Mouse (Mus musculus) kidney, embryonic 14.5 days (tissue): ENCODE data around the gene Hscb. TPM values are rescaled to one million over a fixed set of nuclear protein-coding genes. Genes with fewer than 3 reads are reported as not detected.
A peak's percentile ranks its signal among the peaks of the same experiment; 100 is the strongest.
"Not testable (repeated sequence)": the region's sequence is repeated elsewhere in the genome, so short reads cannot be mapped to it uniquely, and the experiment has no call there.

Experiments
- ATAC-seq: fragments of 200-750 bp; cut with Nextera tagmentation; 2 replicates; pipeline ENCODE4 v1.8.0; 2017; ENCODE audit warnings: moderate number of reproducible peaks, mild to moderate bottlenecking, moderate TSS enrichment, moderate library complexity; ENCODE audit not compliant: low FRiP score, low TSS enrichment
- H3K27ac ChIP-seq: fragments of 300-500 bp; sonication (generic); 2 replicates; pipeline ENCODE4 v1.5.1; 2014; ENCODE audit warnings: low read depth, mild to moderate bottlenecking, low read length, moderate library complexity, mixed read lengths
- H3K27me3 ChIP-seq: fragments of 300-500 bp; sonication (generic); 2 replicates; pipeline ENCODE4 v1.6.1; 2014; ENCODE audit warnings: mild to moderate bottlenecking, low read length; ENCODE audit not compliant: control insufficient read depth, insufficient read depth
- H3K36me3 ChIP-seq: fragments of 300-500 bp; sonication (generic); 2 replicates; pipeline ENCODE4 v1.6.1; 2014; ENCODE audit warnings: low read length, mixed read lengths; ENCODE audit not compliant: control insufficient read depth, insufficient read depth
- H3K4me1 ChIP-seq: fragments of 300-500 bp; sonication (generic); 2 replicates; pipeline ENCODE4 v1.6.1; 2014; ENCODE audit warnings: low read length, mixed read lengths; ENCODE audit not compliant: control insufficient read depth, insufficient read depth
- H3K4me2 ChIP-seq: fragments of 300-500 bp; sonication (generic); replicated peaks from 2 replicates; pipeline ENCODE4 v1.6.1; 2014; ENCODE audit warnings: low read depth, mild to moderate bottlenecking, low read length
- H3K4me3 ChIP-seq: fragments of 300-500 bp; sonication (generic); 2 replicates; pipeline ENCODE4 v1.5.1; 2014; ENCODE audit warnings: mild to moderate bottlenecking, low read length
- H3K9ac ChIP-seq: fragments of 300-500 bp; sonication (generic); 2 replicates; pipeline ENCODE4 v1.6.1; 2014; ENCODE audit warnings: low read depth, mild to moderate bottlenecking, low read length, moderate library complexity
- H3K9me3 ChIP-seq: fragments of 300-500 bp; sonication (generic); 2 replicates; pipeline ENCODE4 v1.6.1; 2016; ENCODE audit warnings: low read length; ENCODE audit not compliant: control insufficient read depth
- WGBS: fragments of 180-500 bp; shearing (Covaris S2); extraction: QIAGEN DNeasy Blood & Tissue Kit; methylation state at CpG from one replicate; pipeline ENCODE4 v1.1.7; 2014; 5-methylcytosine and 5-hydroxymethylcytosine counted together
- polyA plus RNA-seq: library from polyadenylated mRNA; unstranded; fragments of >200 nt; fragmentation: Nextera tagmentation; extraction: Ambion mirVana; gene quantifications from 2 replicates; pipeline ENCODE4 v1.2.1, GENCODE M21; 2014

Gene Hscb
- 31.0 and 31.3 TPM in 2 replicates for polyA plus RNA-seq

DNA sequence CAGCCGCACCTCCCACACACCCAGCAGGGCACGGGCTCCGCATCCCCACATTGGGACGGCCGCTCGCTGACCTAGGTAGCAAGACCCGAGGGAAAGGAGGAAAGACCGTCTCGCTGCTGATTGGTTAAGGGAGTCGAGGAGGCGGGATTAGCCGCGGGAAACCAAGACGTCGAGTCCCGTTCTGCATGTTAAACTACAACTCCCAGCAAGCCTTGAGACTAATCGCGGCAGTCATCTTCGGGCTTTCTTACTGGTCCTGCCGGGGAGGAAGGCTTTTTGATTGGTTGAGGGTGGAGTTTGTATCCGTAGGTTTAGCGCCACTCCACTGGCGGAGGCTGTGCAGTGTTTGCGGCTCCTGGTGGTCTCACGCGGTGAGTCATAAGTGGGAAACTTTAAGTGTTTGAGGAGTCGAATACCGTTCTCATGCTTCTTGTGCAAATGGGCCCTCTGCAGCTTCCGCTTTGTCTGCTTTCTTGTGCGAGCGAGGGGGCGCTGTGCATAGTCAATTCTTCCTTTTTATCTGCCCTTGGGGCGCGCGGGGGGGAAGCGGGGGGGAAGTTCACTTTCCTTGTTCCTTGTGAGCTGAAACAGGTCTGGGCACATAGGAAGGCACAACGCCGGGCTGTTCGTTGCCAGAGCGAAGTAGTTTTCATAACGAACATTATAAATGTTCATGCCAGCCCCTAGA lies at the start of gene Hscb, which contains the start of gene Chek2:
Gene Hscb (minus strand): TSS at position 100 of the 688 bp plus-strand sequence.
Gene Chek2 (plus strand): TSS at position 302 of the 688 bp plus-strand sequence.
- Histone ChIP-seq H3K27ac (peak within 1 kb of the TSS; percentile 85), H3K36me3 (peaks cover 20% of the 10 kb centered on the region; the same call in 1 of the 2 replicates), H3K9me3 (no peaks in the 10 kb centered on the region), H3K9ac (peak within 1 kb of the TSS; percentile 80), H3K4me3 (peak within 1 kb of the TSS; percentile 78), H3K27me3 (no peaks in the 10 kb centered on the region), H3K4me1 (peaks cover 6% of the 10 kb centered on the region; the same call in 1 of the 2 replicates), H3K4me2 (peak within 1 kb of the TSS; percentile 72)
- peak; percentile 98 for ATAC-seq
- WGBS = 1% methylated on average over 37 of the region's 41 CpGs

DNA sequence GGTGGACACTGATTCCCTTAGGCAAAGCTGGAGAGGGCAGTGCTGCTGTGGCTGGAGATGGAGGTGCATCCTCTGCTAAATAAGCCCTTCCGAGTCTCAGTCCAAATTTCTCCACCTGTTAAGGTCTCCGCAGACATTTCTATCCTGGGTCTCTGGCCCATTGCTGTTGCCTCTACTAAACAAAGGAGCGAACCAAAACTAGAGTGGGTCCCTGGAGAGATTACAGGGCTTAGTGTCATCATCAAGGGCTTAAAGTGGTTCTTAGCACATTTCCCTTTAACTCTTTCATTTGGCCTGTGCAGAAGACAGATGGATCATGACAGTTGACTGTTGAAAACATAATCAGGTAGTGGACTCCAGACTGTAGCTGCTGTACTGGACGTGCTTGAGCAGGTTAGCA lies 49.0 kb upstream of the Hscb start:
- 92% methylated on average over 4 of the region's 4 CpGs for WGBS

DNA sequence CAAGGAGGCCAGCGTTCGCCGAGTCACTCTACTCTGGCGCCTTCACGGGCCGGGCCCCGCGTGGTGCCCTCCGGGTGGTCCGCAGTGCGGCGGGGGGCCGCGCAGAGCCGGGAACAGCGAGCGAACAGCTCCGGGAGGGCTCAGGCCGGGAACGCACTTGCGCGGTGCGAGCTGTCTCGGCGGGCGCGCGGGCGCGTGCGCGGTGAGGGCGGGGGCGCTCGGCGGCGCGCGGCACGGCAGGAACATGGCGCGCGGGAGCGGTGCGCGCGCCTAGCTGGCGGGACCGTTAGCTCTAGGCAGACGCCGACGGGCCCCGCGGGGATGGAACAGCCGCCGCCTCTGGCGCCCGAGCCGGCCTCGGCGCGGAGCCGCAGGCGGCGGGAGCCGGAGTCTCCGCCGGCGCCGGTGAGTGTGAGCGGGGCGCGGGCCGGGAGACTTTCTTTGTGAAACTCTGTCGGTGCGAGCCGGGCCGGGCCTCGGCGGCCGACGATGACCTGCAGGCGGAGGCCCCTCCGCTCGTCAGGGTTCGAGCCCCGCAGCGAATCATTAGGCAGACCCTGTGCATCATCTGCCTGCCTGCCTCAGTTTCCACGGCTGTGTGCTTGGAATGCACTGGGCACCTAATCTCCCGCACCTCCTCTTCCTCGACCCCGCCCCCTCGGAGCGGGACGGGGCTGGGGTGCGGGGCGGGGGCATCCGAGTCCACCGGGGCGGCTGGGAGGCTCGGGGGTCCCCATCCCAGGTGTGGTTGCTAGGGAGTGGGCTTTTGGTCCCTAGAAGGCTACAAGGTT lies 40.2 kb upstream of the Hscb start, which contains the start of gene Ttc28:
Gene Ttc28 (plus strand): TSS at position 220 of the 791 bp plus-strand sequence.
- ATAC-seq = peak; percentile 96
- Histone ChIP-seq H3K4me3 (peak within 1 kb of the TSS; percentile 86), H3K27me3 (no peaks in the 10 kb centered on the region), H3K4me1 (0 out of 2 replicates have a peak, but pooled peaks cover 4% of the 10 kb centered on the region), H3K9ac (peak within 1 kb of the TSS; percentile 93), H3K4me2 (peak within 1 kb of the TSS; percentile 91), H3K36me3 (no peaks in the 10 kb centered on the region), H3K27ac (peak within 1 kb of the TSS; percentile 51; the same call in 1 of the 2 replicates), H3K9me3 (no peaks in the 10 kb centered on the region)
- WGBS = under 1% methylated on average over 98 of the region's 101 CpGs

More for the DNA sequence above, 49.0 kb upstream of the Hscb start:
- H3K27me3 ChIP-seq = no peaks in the 10 kb centered on the region
- no peak overlapping the region for H3K27ac ChIP-seq
- no peaks in the 10 kb centered on the region for H3K9me3 ChIP-seq
- H3K4me2 ChIP-seq = no peak overlapping the region
- H3K4me1 ChIP-seq = no peaks in the 10 kb centered on the region
- peaks cover 7% of the 10 kb centered on the region; the same call in 1 of the 2 replicates for H3K36me3 ChIP-seq
- ATAC-seq = no peak
- H3K9ac ChIP-seq = no peak overlapping the region
- no peak overlapping the region for H3K4me3 ChIP-seq

- 0 out of 2 replicates have a peak, but pooled peaks cover 4% of the 10 kb centered on the region for H3K4me1 ChIP-seq
- no peaks in the 10 kb centered on the region for H3K27me3 ChIP-seq
- peak overlapping the region; percentile 91 for H3K4me2 ChIP-seq
- peak overlapping the region; percentile 86 for H3K4me3 ChIP-seq
- H3K9ac ChIP-seq = peak overlapping the region; percentile 93
- ATAC-seq = no peak
- H3K36me3 ChIP-seq = no peaks in the 10 kb centered on the region; the same call in 1 of the 2 replicates
- 60% methylated on average over 7 of the region's 7 CpGs for WGBS
- no peaks in the 10 kb centered on the region for H3K9me3 ChIP-seq
- 0 out of 2 replicates have a peak overlapping the region, but pooled peaks have one; percentile 37 for H3K27ac ChIP-seq
Observed at GRCm38 (mm10) chr5:110879042-110879441, 39.5 kb upstream of the Hscb start.

DNA sequence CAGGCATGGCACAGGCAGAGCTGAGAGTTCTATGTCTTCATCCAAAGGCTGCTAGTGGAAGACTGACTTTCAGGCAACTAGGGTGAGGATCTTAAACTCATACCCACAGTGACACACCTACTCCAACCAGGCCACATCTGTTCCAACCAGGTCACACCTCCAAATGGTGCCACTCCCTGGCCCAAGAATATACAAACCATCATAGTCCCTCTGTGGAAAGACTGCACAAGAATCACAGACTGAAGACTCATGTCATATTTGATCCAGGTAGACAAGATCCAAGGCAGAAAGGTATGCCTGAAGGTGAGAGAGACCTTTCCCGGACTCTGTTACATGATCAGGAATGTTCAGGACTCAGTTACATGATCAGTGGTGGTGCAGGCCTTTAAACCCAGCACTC lies 38.9 kb upstream of the Hscb start:
- H3K9me3 ChIP-seq, H3K4me2 ChIP-seq, H3K4me1 ChIP-seq, H3K9ac ChIP-seq, ATAC-seq, H3K4me3 ChIP-seq, H3K36me3 ChIP-seq, H3K27ac ChIP-seq, H3K27me3 ChIP-seq: not testable (repeated sequence)
- 83% methylated on average over 1 of the region's 1 CpGs for WGBS

DNA sequence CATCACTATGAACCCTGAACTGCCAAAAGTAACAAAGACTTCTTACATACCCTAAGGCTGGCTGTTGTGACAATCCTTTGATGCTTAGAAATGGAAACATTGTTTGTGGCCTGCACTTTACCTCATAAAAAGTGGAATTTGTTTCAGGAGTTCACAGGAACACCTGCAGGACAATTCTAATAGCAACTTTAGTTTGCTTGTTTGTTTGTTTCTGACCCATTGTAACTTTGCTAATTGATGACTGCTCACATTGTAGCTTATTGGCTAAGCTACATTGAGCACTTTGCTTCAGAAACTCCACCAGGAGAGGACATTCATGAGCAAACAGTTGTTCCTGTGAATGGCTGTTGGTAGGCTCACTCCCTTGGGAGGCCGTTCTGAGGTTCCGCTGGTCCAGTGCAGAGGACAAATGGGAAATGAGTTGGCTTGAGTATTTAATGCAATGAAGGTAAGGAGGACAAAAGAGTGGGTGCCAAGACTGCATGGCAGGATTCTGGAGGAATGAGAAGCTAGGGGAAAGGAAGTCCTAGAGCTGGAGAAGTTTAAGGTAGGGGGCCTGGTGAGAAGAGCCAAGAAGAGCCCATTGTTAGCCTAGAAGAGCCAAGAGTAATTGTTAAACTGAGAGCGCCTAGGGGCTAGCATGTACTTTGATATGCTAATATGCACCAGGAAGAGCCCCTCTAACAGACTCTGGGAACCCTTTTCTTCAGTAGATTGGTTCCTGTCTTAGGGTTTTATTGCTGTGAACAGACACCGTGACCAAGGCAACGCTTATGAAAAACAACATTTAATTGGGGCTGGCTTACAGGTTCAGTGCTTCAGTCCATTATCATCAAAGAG lies 38.3 kb upstream of the Hscb start:
- WGBS = 63% methylated on average over 5 of the region's 5 CpGs
- no peak for ATAC-seq
- H3K27ac ChIP-seq = no peak overlapping the region
- H3K36me3 ChIP-seq = no peaks in the 10 kb centered on the region; the same call in 1 of the 2 replicates
- no peaks in the 10 kb centered on the region for H3K9me3 ChIP-seq
- no peaks in the 10 kb centered on the region for H3K27me3 ChIP-seq
- no peak overlapping the region for H3K9ac ChIP-seq
- no peak overlapping the region for H3K4me2 ChIP-seq
- H3K4me1 ChIP-seq = 0 out of 2 replicates have a peak, but pooled peaks cover 4% of the 10 kb centered on the region
- H3K4me3 ChIP-seq = no peak overlapping the region

- Histone ChIP-seq H3K27ac (no peak overlapping the region), H3K4me2 (no peak overlapping the region), H3K9ac (no peak overlapping the region), H3K4me3 (no peak overlapping the region), H3K9me3 (no peaks in the 10 kb centered on the region), H3K4me1 (0 out of 2 replicates have a peak, but pooled peaks cover 1% of the 10 kb centered on the region), H3K36me3 (peaks cover 5% of the 10 kb centered on the region; the same call in 1 of the 2 replicates), H3K27me3 (no peaks in the 10 kb centered on the region)
- WGBS = 94% methylated on average over 1 of the region's 1 CpGs
- no peak for ATAC-seq
Observed at GRCm38 (mm10) chr5:110875286-110875685, 35.7 kb upstream of the Hscb start.

- ATAC-seq = no peak
- no peaks in the 10 kb centered on the region for H3K27me3 ChIP-seq
- H3K36me3 ChIP-seq = peaks cover 5% of the 10 kb centered on the region; the same call in 1 of the 2 replicates
- no peak overlapping the region for H3K4me3 ChIP-seq
- no peaks in the 10 kb centered on the region for H3K4me1 ChIP-seq
- no peaks in the 10 kb centered on the region for H3K9me3 ChIP-seq
- no peak overlapping the region for H3K4me2 ChIP-seq
- no peak overlapping the region for H3K27ac ChIP-seq
- no peak overlapping the region for H3K9ac ChIP-seq
Observed at GRCm38 (mm10) chr5:110874711-110875110, 35.1 kb upstream of the Hscb start.
